Mouse (Mus musculus) cerebellum, adult 18-20 months (tissue): ENCODE measurements around the gene Sike1.

Experiments used
- DNase-seq, 2 experiments: peaks; one replicate each; pipeline ENCODE4 v3.0.0; 2021

Sike1 gene

GRCm38 (mm10) chr3:102995605-102996321 is at the start of gene Sike1:
Gene Sike1, plus strand, starts transcription at chr3:102995708.
- peak; percentile 94 to 95 for DNase-seq

GRCm38 (mm10) chr3:102946312-102946711 is 49.2 kb upstream of the Sike1 start:
- DNase-seq = no peak

GRCm38 (mm10) chr3:102946861-102947260 is 48.6 kb upstream of the Sike1 start:
- no peak for DNase-seq

- DNase-seq = no peak
These were observed 41.0 kb upstream of the Sike1 start for GRCm38 (mm10) chr3:102954476-102954875.

- DNase-seq = no peak
These were observed 40.4 kb upstream of the Sike1 start for GRCm38 (mm10) chr3:102955143-102955542.

GRCm38 (mm10) chr3:102955596-102955995 is 39.9 kb upstream of the Sike1 start:
- no peak for DNase-seq

- DNase-seq = no peak
These were observed 31.5 kb upstream of the Sike1 start, which contains the start of gene Nr1h5 for GRCm38 (mm10) chr3:102964033-102964432. Gene Nr1h5, minus strand, starts transcription at chr3:102964133.

- DNase-seq = no peak
These were observed 25.4 kb upstream of the Sike1 start for GRCm38 (mm10) chr3:102970067-102970466.

- DNase-seq = no peak
These were observed 25.0 kb upstream of the Sike1 start for GRCm38 (mm10) chr3:102970508-102970907.

GRCm38 (mm10) chr3:102976906-102977305 is 18.6 kb upstream of the Sike1 start:
- DNase-seq = no peak

- DNase-seq = no peak
These were observed 15.8 kb upstream of the Sike1 start for GRCm38 (mm10) chr3:102979550-102980348.

- no peak for DNase-seq
These were observed 15.2 kb upstream of the Sike1 start for GRCm38 (mm10) chr3:102980349-102980736.

GRCm38 (mm10) chr3:102991041-102991440 is 4.5 kb upstream of the Sike1 start:
- no peak for DNase-seq

- DNase-seq = no peak
These were observed 2.6 kb upstream of the Sike1 start for GRCm38 (mm10) chr3:102992936-102993335.

- DNase-seq = no peak
These were observed 289 bp upstream of the Sike1 start for GRCm38 (mm10) chr3:102995233-102995604.

- DNase-seq = no peak
These were observed 1.5 kb downstream of the Sike1 start for GRCm38 (mm10) chr3:102997036-102997435.

GRCm38 (mm10) chr3:102997591-102997990 is 2.1 kb downstream of the Sike1 start:
- no peak for DNase-seq

GRCm38 (mm10) chr3:103001595-103001994 is 6.1 kb downstream of the Sike1 start:
- no peak for DNase-seq

- DNase-seq = no peak
These were observed 21.8 kb downstream of the Sike1 start for GRCm38 (mm10) chr3:103017350-103017749.

- peak; percentile 6 to 11 for DNase-seq
These were observed 24.0 kb downstream of the Sike1 start for GRCm38 (mm10) chr3:103019462-103019861.

- DNase-seq = peak; percentile 97
These were observed 24.9 kb downstream of the Sike1 start, which contains the start of gene Csde1 for GRCm38 (mm10) chr3:103020249-103020942. Gene Csde1, plus strand, starts transcription at chr3:103020426.

- DNase-seq = peak; percentile 87 to 88
These were observed 25.6 kb downstream of the Sike1 start for GRCm38 (mm10) chr3:103020943-103021638.

GRCm38 (mm10) chr3:103026174-103026573 is 30.7 kb downstream of the Sike1 start:
- no peak for DNase-seq
